Mouse (Mus musculus) embryonic facial prominence, embryonic 13.5 days (tissue): ENCODE results near the gene Traf2. TPM values are rescaled to one million over a fixed set of nuclear protein-coding genes. Genes with fewer than 3 reads are reported as not detected.

Experiments
- ATAC-seq: fragments of 200-750 bp; cut with Nextera tagmentation; 2 replicates; pipeline ENCODE4 v1.8.0; 2017; ENCODE audit warnings: low read depth; ENCODE audit not compliant: insufficient number of reproducible peaks, insufficient read depth, low FRiP score, low TSS enrichment
- H3K27ac ChIP-seq: fragments of 300-500 bp; sonication (generic); 2 replicates; pipeline ENCODE4 v1.5.1; 2015; ENCODE audit warnings: moderate library complexity, mild to moderate bottlenecking, inconsistent platforms
- H3K27me3 ChIP-seq: fragments of 300-500 bp; sonication (generic); 2 replicates; pipeline ENCODE4 v1.6.1; 2015; ENCODE audit warnings: mild to moderate bottlenecking, inconsistent platforms
- H3K36me3 ChIP-seq: fragments of 300-500 bp; sonication (generic); 2 replicates; pipeline ENCODE4 v1.6.1; 2015; ENCODE audit warnings: mild to moderate bottlenecking, inconsistent platforms
- H3K4me1 ChIP-seq: fragments of 300-500 bp; sonication (generic); 2 replicates; pipeline ENCODE4 v1.6.1; 2015; ENCODE audit warnings: inconsistent platforms
- H3K4me2 ChIP-seq: fragments of 300-500 bp; sonication (generic); 2 replicates; pipeline ENCODE4 v1.6.1; 2015; ENCODE audit warnings: moderate library complexity, mild to moderate bottlenecking, inconsistent platforms
- H3K4me3 ChIP-seq: fragments of 300-500 bp; sonication (generic); 2 replicates; pipeline ENCODE4 v1.5.1; 2015; ENCODE audit warnings: mild to moderate bottlenecking, inconsistent platforms
- H3K9ac ChIP-seq: fragments of 300-500 bp; sonication (generic); 2 replicates; pipeline ENCODE4 v1.6.1; 2015; ENCODE audit warnings: mild to moderate bottlenecking, inconsistent platforms
- H3K9me3 ChIP-seq: fragments of 300-500 bp; sonication (generic); 2 replicates; pipeline ENCODE4 v1.6.1; 2016; ENCODE audit warnings: inconsistent platforms
- WGBS: fragments of 180-500 bp; shearing (Covaris S2); methylation state at CpG from one replicate; pipeline ENCODE4 v1.1.7; 2015; ENCODE audit warnings: mixed read lengths; 5-methylcytosine and 5-hydroxymethylcytosine counted together
- polyA plus RNA-seq: library from polyadenylated mRNA; unstranded; fragments of >200 nt; fragmentation: Nextera tagmentation; extraction: Ambion mirVana; gene quantifications from 2 replicates; pipeline ENCODE4 v1.2.1, GENCODE M21; 2015

Gene Traf2
- polyA plus RNA-seq, 1 experiment from 2014 or later, result 35.4 TPM

- Histone ChIP-seq H3K27ac (peak within 1 kb of the TSS; percentile 93), H3K9ac (peak within 1 kb of the TSS; percentile 78), H3K9me3 (no peaks in the 10 kb centered on the region), H3K4me1 (peaks cover 54% of the 10 kb centered on the region), H3K36me3 (peaks cover 31% of the 10 kb centered on the region), H3K4me3 (peak within 1 kb of the TSS; percentile 64), H3K4me2 (peak within 1 kb of the TSS; percentile 95), H3K27me3 (peaks cover 42% of the 10 kb centered on the region)
- under 1% methylated on average over 44 of the region's 45 CpGs for WGBS
- ATAC-seq, result peak; percentile 97
Measured at GRCm38 (mm10) chr2:25574579-25575431, 28.1 kb upstream of the Traf2 start, which contains the start of the genes Mamdc4 and Phpt1. Mamdc4 (minus strand) TSS chr2:25574845. Phpt1 (minus strand) TSS chr2:25575224.

GRCm38 (mm10) chr2:25574136-25574535 lies 27.4 kb upstream of the Traf2 start:
- H3K9ac ChIP-seq, result peak overlapping the region; percentile 78
- H3K27me3 ChIP-seq, result peaks cover 35% of the 10 kb centered on the region
- WGBS, result 18% methylated on average over 11 of the region's 11 CpGs
- peaks cover 38% of the 10 kb centered on the region for H3K36me3 ChIP-seq
- no peaks in the 10 kb centered on the region for H3K9me3 ChIP-seq
- peak overlapping the region; percentile 95 for H3K4me2 ChIP-seq
- peak overlapping the region; percentile 93; the same call in 1 of the 2 replicates for H3K27ac ChIP-seq
- peak overlapping the region; percentile 64 for H3K4me3 ChIP-seq
- peaks cover 47% of the 10 kb centered on the region for H3K4me1 ChIP-seq
- ATAC-seq, result no peak

- ATAC-seq, result no peak
- 0 out of 2 replicates have a peak overlapping the region, but pooled peaks have one; percentile 21 for H3K9ac ChIP-seq
- H3K4me2 ChIP-seq, result peak overlapping the region; percentile 95; the same call in 1 of the 2 replicates
- peak overlapping the region; percentile 64; the same call in 1 of the 2 replicates for H3K4me3 ChIP-seq
- no peaks in the 10 kb centered on the region for H3K9me3 ChIP-seq
- no peak overlapping the region for H3K27ac ChIP-seq
- peaks cover 25% of the 10 kb centered on the region for H3K27me3 ChIP-seq
- peaks cover 48% of the 10 kb centered on the region for H3K36me3 ChIP-seq
- 94% methylated on average over 2 of the region's 2 CpGs for WGBS
- peaks cover 36% of the 10 kb centered on the region for H3K4me1 ChIP-seq
Measured at GRCm38 (mm10) chr2:25573068-25573467, 26.3 kb upstream of the Traf2 start.

- H3K4me2 ChIP-seq, result no peak overlapping the region
- H3K27me3 ChIP-seq, result peaks cover 6% of the 10 kb centered on the region
- no peak overlapping the region for H3K9ac ChIP-seq
- no peak for ATAC-seq
- no peaks in the 10 kb centered on the region for H3K9me3 ChIP-seq
- H3K36me3 ChIP-seq, result peaks cover 67% of the 10 kb centered on the region
- H3K4me1 ChIP-seq, result peaks cover 24% of the 10 kb centered on the region
- no peak overlapping the region for H3K27ac ChIP-seq
- H3K4me3 ChIP-seq, result no peak overlapping the region
- 86% methylated on average over 4 of the region's 4 CpGs for WGBS
Measured at GRCm38 (mm10) chr2:25571221-25571620, 24.5 kb upstream of the Traf2 start.

GRCm38 (mm10) chr2:25569323-25569722 lies 22.6 kb upstream of the Traf2 start:
- H3K4me1 ChIP-seq, result peaks cover 15% of the 10 kb centered on the region
- H3K4me3 ChIP-seq, result no peak overlapping the region
- WGBS, result 96% methylated on average over 3 of the region's 3 CpGs
- H3K27me3 ChIP-seq, result no peaks in the 10 kb centered on the region
- H3K9me3 ChIP-seq, result no peaks in the 10 kb centered on the region
- no peak overlapping the region for H3K4me2 ChIP-seq
- peaks cover 86% of the 10 kb centered on the region for H3K36me3 ChIP-seq
- no peak overlapping the region for H3K9ac ChIP-seq
- no peak overlapping the region for H3K27ac ChIP-seq
- ATAC-seq, result no peak

GRCm38 (mm10) chr2:25568473-25569019 lies 21.8 kb upstream of the Traf2 start:
- peaks cover 94% of the 10 kb centered on the region for H3K36me3 ChIP-seq

GRCm38 (mm10) chr2:25566558-25566957 lies 19.8 kb upstream of the Traf2 start:
- H3K27ac ChIP-seq, result no peak overlapping the region
- no peak overlapping the region for H3K4me3 ChIP-seq
- no peaks in the 10 kb centered on the region for H3K4me1 ChIP-seq
- H3K36me3 ChIP-seq, result peaks cover 99% of the 10 kb centered on the region
- H3K9me3 ChIP-seq, result no peaks in the 10 kb centered on the region
- 88% methylated on average over 6 of the region's 6 CpGs for WGBS
- no peak overlapping the region for H3K4me2 ChIP-seq
- no peak overlapping the region for H3K9ac ChIP-seq
- no peaks in the 10 kb centered on the region for H3K27me3 ChIP-seq
- ATAC-seq, result no peak

More at GRCm38 (mm10) chr2:25568473-25569019, 21.8 kb upstream of the Traf2 start:
- no peak overlapping the region for H3K27ac ChIP-seq
- peaks cover 8% of the 10 kb centered on the region for H3K4me1 ChIP-seq
- 86% methylated on average over 6 of the region's 6 CpGs for WGBS
- no peak overlapping the region for H3K9ac ChIP-seq
- ATAC-seq, result no peak
- H3K4me3 ChIP-seq, result no peak overlapping the region
- H3K27me3 ChIP-seq, result no peaks in the 10 kb centered on the region
- no peaks in the 10 kb centered on the region for H3K9me3 ChIP-seq
- H3K4me2 ChIP-seq, result no peak overlapping the region

GRCm38 (mm10) chr2:25565741-25566140 lies 19.0 kb upstream of the Traf2 start:
- Histone ChIP-seq H3K9ac (no peak overlapping the region), H3K9me3 (no peaks in the 10 kb centered on the region), H3K4me1 (no peaks in the 10 kb centered on the region), H3K27ac (no peak overlapping the region), H3K4me2 (no peak overlapping the region), H3K27me3 (no peaks in the 10 kb centered on the region), H3K4me3 (no peak overlapping the region), H3K36me3 (peaks cover 99% of the 10 kb centered on the region)
- WGBS, result 90% methylated on average over 8 of the region's 8 CpGs
- ATAC-seq, result no peak

GRCm38 (mm10) chr2:25561946-25562345 lies 15.2 kb upstream of the Traf2 start:
- Histone ChIP-seq H3K9me3 (no peaks in the 10 kb centered on the region), H3K27me3 (no peaks in the 10 kb centered on the region), H3K27ac (no peak overlapping the region), H3K36me3 (peaks cover 71% of the 10 kb centered on the region), H3K4me1 (peaks cover 18% of the 10 kb centered on the region), H3K9ac (no peak overlapping the region), H3K4me3 (no peak overlapping the region), H3K4me2 (no peak overlapping the region)
- no peak for ATAC-seq
- 88% methylated on average over 9 of the region's 9 CpGs for WGBS

- Histone ChIP-seq H3K4me3 (no peak overlapping the region), H3K27me3 (no peaks in the 10 kb centered on the region), H3K9ac (no peak overlapping the region), H3K36me3 (peaks cover 57% of the 10 kb centered on the region), H3K4me1 (peaks cover 22% of the 10 kb centered on the region), H3K27ac (no peak overlapping the region), H3K4me2 (no peak overlapping the region), H3K9me3 (no peaks in the 10 kb centered on the region)
- 84% methylated on average over 8 of the region's 8 CpGs for whole genome bisulfite sequencing
- no peak for ATAC-seq
Measured at GRCm38 (mm10) chr2:25560551-25560950, 13.8 kb upstream of the Traf2 start.

GRCm38 (mm10) chr2:25558774-25559173 lies 12.0 kb upstream of the Traf2 start:
- Histone ChIP-seq H3K4me3 (peak overlapping the region; percentile 97), H3K36me3 (peaks cover 39% of the 10 kb centered on the region), H3K4me1 (peaks cover 22% of the 10 kb centered on the region), H3K9ac (peak overlapping the region; percentile 95), H3K9me3 (no peaks in the 10 kb centered on the region), H3K27ac (no peak overlapping the region), H3K27me3 (no peaks in the 10 kb centered on the region), H3K4me2 (peak overlapping the region; percentile 95)
- ATAC-seq, result no peak
- 44% methylated on average over 6 of the region's 6 CpGs for WGBS
